Mouse (Mus musculus) R1 (cell line): ENCODE data around the gene Phgr1.

Source experiments
- DNase-seq: peaks from one replicate; pipeline ENCODE4 v3.0.0-alpha.2; 2018; ENCODE audit warnings: low read depth, low spot score

Gene Phgr1

DNA sequence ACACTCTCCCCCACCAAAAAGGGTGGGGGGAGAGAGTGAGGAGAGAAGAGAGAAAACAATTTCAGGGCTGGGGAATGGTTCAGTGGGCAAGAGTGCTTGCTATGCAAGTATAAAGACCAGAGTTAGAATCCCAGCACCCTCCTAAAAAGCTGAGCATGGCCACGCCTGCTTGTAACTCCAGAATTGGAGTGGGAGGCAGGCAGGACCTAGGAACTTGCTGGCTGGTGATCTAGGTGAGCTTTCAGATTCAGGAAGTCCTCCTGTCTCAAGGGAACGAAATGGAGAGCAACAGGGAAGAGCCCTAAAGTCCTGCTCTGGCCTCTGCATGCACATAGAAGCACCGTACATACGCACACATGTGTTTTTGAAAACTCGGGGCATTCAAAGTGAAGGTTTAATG lies 50.2 kb downstream of the Phgr1 start:
- no peak for DNase-seq

DNA sequence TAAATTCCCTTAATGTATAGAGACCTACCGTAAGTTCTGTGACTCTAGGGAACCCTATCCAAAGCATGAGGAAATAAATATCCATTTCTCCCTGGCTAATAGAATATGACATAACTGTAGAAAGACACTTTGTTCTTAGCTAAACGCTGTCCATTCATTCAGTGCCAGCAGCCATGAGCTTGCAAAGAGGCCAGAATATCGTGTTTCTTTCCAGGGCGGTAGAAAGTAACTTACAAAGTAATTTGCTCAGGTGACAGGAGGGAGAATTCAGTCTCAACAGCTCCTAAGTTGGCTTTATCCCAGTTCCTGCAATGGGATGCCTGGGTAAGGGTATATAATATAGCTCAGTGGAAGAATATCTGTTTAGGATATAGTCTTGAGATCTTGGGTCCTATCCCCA lies 51.8 kb downstream of the Phgr1 start:
- DNase-seq: no peak
